Mouse (Mus musculus) CD4-positive naive resting alpha-beta T cell, adult 76 days (primary cell): ENCODE results near the gene Wt1. TPM values are rescaled to one million over a fixed set of nuclear protein-coding genes. Genes with fewer than 3 reads are reported as not detected.

ENCODE experiments used
- total RNA-seq: library from RNA; stranded (reverse); gene quantifications from one replicate; pipeline ENCODE4 v1.2.4, GENCODE M21; 2023

Wt1 gene
- total RNA-seq, result 0.26 TPM

GRCm38 (mm10) chr2:105126279-105126678 lies at the start of gene Wt1:
Wt1 (plus strand) TSS chr2:105126529.

GRCm38 (mm10) chr2:105091718-105092117 lies 34.6 kb upstream of the Wt1 start, which contains the start of gene Gm11060:
Gm11060 (plus strand) TSS chr2:105092018.

Other genes starting within 250 kb of the Wt1 start
- gene Eif3m, start 109.4 kb upstream of the Wt1 start, total RNA-seq, result 153 TPM
- not detected for gene Gm11060, start 34.5 kb upstream of the Wt1 start, total RNA-seq
- gene Them7, start 97.8 kb downstream of the Wt1 start, total RNA-seq, result not detected